Mouse (Mus musculus) lung, postnatal 0 days (tissue): ENCODE data around the gene 4933411K16Rik. TPM values are rescaled to one million over a fixed set of nuclear protein-coding genes. Genes with fewer than 3 reads are reported as not detected.
"Not testable (repeated sequence)": the region's sequence is repeated elsewhere in the genome, so short reads cannot be mapped to it uniquely, and the experiment has no call there.

Experiments used
- ATAC-seq: fragments of 200-750 bp; cut with Nextera tagmentation; 2 replicates; pipeline ENCODE4 v1.8.0; 2017; ENCODE audit warnings: moderate library complexity
- DNase-seq: peaks from one replicate; pipeline ENCODE4 v3.0.0-alpha.2; 2016; ENCODE audit warnings: low spot score
- H3K27ac ChIP-seq: fragments of 300-500 bp; sonication (generic); 2 replicates; pipeline ENCODE4 v1.5.1; 2014; ENCODE audit warnings: antibody characterized with exemption, mild to moderate bottlenecking, low read length, mixed read lengths
- H3K27me3 ChIP-seq: fragments of 300-500 bp; sonication (generic); replicated peaks from 2 replicates; pipeline ENCODE4 v1.6.1; 2014; ENCODE audit warnings: low read length, mixed read lengths; ENCODE audit not compliant: insufficient read depth
- H3K36me3 ChIP-seq: fragments of 300-500 bp; sonication (generic); 2 replicates; pipeline ENCODE4 v1.6.1; 2014; ENCODE audit warnings: low read length, mixed read lengths; ENCODE audit not compliant: insufficient read depth
- H3K4me1 ChIP-seq: fragments of 300-500 bp; sonication (generic); 2 replicates; pipeline ENCODE4 v1.6.1; 2014; ENCODE audit warnings: antibody characterized with exemption, low read depth, low read length, mixed read lengths; ENCODE audit not compliant: insufficient read depth
- H3K4me2 ChIP-seq: fragments of 300-500 bp; sonication (generic); replicated peaks from 2 replicates; pipeline ENCODE4 v1.6.1; 2014; ENCODE audit warnings: low read depth, mild to moderate bottlenecking, low read length, moderate library complexity, mixed read lengths
- H3K4me3 ChIP-seq: fragments of 300-500 bp; sonication (generic); 2 replicates; pipeline ENCODE4 v1.5.1; 2014; ENCODE audit warnings: low read depth, low read length
- H3K9ac ChIP-seq: fragments of 300-500 bp; sonication (generic); replicated peaks from 2 replicates; pipeline ENCODE4 v1.6.1; 2014; ENCODE audit warnings: low read depth, mild to moderate bottlenecking
- H3K9me3 ChIP-seq: fragments of 300-500 bp; sonication (generic); 2 replicates; pipeline ENCODE4 v1.6.1; 2016; ENCODE audit warnings: low read length, mixed read lengths
- CTCF ChIP-seq: IDR thresholded peaks from 2 replicates; pipeline ENCODE4 v1.5.1; 2016; ENCODE audit warnings: antibody characterized with exemption, mild to moderate bottlenecking
- EP300 ChIP-seq: IDR thresholded peaks from 2 replicates; pipeline ENCODE4 v1.6.1; 2016; ENCODE audit warnings: antibody characterized with exemption, mild to moderate bottlenecking, control low read depth
- WGBS: fragments of 180-500 bp; shearing (Covaris S2); extraction: QIAGEN DNeasy Blood & Tissue Kit; methylation state at CpG from one replicate; pipeline ENCODE4 v1.1.7; 2014; 5-methylcytosine and 5-hydroxymethylcytosine counted together
- polyA plus RNA-seq: library from polyadenylated mRNA; unstranded; fragments of >200 nt; fragmentation: Nextera tagmentation; extraction: Ambion mirVana; gene quantifications from 2 replicates; pipeline ENCODE4 v1.2.1, GENCODE M21; 2015

Gene 4933411K16Rik
- polyA plus RNA-seq, 1 experiment from 2014 or later: 0.14 TPM

DNA sequence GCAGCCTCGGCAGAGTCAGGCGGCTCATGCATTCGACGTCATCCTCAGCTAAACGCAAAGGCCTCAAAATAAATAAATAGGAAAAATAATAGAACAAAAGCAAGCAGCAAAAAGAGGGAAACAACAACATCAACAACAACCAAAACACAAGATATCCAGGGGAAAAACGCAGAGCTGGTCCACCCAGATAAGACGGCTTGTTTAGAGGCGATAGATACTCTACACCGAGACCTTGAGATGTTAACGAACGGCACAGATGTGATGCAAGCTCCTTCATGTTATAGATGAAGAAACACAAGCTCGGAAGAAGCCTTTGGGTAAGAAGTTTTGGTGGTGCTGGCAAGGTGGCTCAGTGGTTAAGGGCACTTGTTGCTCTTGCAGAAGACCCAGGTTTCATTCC lies 27.0 kb downstream of the 4933411K16Rik start:
- Histone ChIP-seq H3K4me3 (no peak overlapping the region), H3K9ac (no peak overlapping the region), H3K27me3 (no peaks in the 10 kb centered on the region), H3K9me3 (no peaks in the 10 kb centered on the region), H3K4me2 (no peak overlapping the region), H3K27ac (no peak overlapping the region), H3K36me3 (no peaks in the 10 kb centered on the region), H3K4me1 (no peaks in the 10 kb centered on the region)
- DNase-seq: no peak
- no peak for TF ChIP-seq CTCF
- no peak for TF ChIP-seq EP300
- no peak for ATAC-seq
- WGBS: 92% methylated on average over 12 of the region's 12 CpGs

DNA sequence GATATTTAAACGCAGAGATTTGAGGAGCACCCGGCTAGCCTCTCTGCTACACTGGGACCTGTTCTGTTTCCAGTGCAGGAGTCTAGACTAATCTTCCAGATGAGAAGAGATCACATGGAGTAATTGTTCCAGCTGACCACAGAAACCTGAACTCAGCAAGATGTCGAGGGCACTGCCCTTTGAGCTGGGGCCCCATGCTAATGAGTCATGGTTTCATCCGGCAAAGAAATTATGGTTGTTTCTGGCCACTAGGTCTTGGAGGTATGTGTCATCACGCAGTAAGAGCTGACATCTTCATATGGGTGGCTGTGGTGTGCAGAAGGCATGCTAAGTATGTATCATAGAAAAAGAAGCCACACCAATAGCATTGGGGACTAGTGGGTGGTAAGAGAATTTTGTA lies 27.9 kb downstream of the 4933411K16Rik start:
- WGBS: 79% methylated on average over 5 of the region's 5 CpGs
- ATAC-seq (no peak), DNase-seq (no peak)
- Histone ChIP-seq H3K9ac (no peak overlapping the region), H3K4me3 (no peak overlapping the region), H3K27me3 (no peaks in the 10 kb centered on the region), H3K36me3 (no peaks in the 10 kb centered on the region), H3K27ac (no peak overlapping the region), H3K9me3 (no peaks in the 10 kb centered on the region), H3K4me1 (no peaks in the 10 kb centered on the region), H3K4me2 (no peak overlapping the region)
- TF ChIP-seq CTCF (no peak), EP300 (no peak)

DNA sequence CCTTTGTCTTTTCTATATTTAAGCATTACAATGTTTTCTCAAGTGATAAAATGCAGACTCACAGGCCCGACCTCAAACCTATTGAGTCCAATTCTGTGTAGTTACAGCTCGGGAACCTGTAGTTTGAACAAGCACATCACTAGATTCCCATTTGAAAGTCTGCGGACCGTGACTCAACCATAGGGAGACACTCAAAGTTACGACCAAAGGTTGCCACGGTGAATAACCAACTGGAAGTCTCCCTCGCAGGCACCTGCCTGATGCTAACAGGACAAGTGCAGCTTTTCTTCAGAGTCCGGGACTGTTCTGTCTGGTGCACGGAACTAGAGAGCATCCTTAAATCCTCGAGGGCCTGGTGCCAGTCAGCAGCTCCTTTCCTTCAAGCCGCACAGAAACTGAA lies 28.4 kb downstream of the 4933411K16Rik start:
- ATAC-seq (no peak), DNase-seq (no peak)
- H3K4me2 ChIP-seq: no peak overlapping the region

DNA sequence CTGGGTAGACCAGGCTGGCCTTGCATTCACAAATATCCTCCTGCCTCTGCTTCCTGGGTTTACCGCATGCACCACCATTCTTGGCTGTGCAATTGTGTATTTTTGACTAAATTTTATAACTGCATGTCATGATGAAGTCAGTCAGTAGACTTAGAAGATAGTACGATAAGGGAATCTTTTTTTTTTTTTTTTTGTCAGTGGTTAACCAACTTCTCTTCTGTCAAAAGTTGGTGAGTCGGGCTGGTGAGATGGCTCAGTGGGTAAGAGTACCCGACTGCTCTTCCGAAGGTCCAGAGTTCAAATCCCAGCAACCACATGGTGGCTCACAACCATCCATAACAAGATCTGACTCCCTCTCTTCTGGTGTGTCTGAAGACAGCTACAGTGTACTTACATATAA lies 29.6 kb downstream of the 4933411K16Rik start:
- ATAC-seq, H3K36me3 ChIP-seq, H3K27me3 ChIP-seq, H3K4me1 ChIP-seq, DNase-seq, H3K4me2 ChIP-seq, H3K9ac ChIP-seq, H3K4me3 ChIP-seq, H3K27ac ChIP-seq, H3K9me3 ChIP-seq: not testable (repeated sequence)
- 87% methylated on average over 5 of the region's 5 CpGs for WGBS

More for the DNA sequence above, 28.4 kb downstream of the 4933411K16Rik start:
- H3K9ac ChIP-seq: no peak overlapping the region
- TF ChIP-seq CTCF: no peak
- TF ChIP-seq EP300: no peak
- H3K4me3 ChIP-seq: no peak overlapping the region
- H3K27ac ChIP-seq: no peak overlapping the region
- WGBS: 84% methylated on average over 11 of the region's 11 CpGs
- H3K27me3 ChIP-seq: no peaks in the 10 kb centered on the region
- no peaks in the 10 kb centered on the region for H3K9me3 ChIP-seq
- H3K36me3 ChIP-seq: no peaks in the 10 kb centered on the region
- 0 out of 2 replicates have a peak, but pooled peaks cover 1% of the 10 kb centered on the region for H3K4me1 ChIP-seq

DNA sequence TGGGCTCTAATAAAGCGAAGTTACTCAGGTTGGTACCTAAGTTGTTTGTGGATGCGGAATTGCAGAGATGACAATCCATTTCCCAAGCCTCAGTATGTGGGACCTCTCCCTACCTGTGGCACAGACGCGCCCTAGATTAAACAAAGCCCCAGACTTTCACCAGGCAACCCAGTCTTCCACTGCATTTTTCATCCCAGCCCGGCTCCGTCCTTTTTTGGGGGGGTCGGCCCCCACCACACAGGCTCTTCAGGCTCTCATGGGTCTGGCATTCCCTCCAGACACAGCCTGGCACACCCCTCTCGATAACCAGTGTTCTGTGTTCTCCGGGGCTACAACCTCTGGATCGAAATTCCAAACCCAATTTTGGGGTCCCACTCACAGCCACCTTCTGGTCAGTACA lies 33.6 kb downstream of the 4933411K16Rik start:
- TF ChIP-seq CTCF (no peak), EP300 (no peak)
- Histone ChIP-seq H3K4me3 (peak overlapping the region; percentile 39), H3K4me2 (peak overlapping the region; percentile 68), H3K27me3 (no peaks in the 10 kb centered on the region), H3K27ac (no peak overlapping the region), H3K4me1 (peaks cover 14% of the 10 kb centered on the region; the same call in 1 of the 2 replicates), H3K36me3 (no peaks in the 10 kb centered on the region), H3K9ac (peak overlapping the region; percentile 29; the same call in 1 of the 2 replicates), H3K9me3 (no peaks in the 10 kb centered on the region)
- no peak for DNase-seq
- WGBS: 6% methylated on average over 10 of the region's 10 CpGs
- ATAC-seq: no peak

DNA sequence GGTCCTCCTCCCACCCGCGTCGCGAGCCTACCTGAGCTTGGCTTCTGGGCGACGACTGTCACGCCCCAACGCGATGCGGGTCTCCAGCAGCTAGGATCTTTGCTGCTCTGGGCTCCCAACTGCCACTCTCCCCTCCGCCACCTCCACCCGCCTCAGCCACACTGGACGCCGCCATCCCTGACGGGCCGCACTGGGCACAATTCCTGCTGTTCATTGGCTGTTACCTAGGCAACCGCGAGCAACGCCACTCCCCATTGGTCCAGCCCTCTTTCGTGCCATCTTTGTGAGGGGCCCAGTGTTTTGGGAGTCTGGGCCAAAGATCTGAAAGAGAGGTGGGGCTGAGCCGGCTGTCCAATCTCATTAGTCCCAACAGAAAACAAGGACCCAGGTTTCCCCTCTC lies 34.1 kb downstream of the 4933411K16Rik start, which contains the start of gene Morn4:
TSS of gene Morn4 (minus strand) at position 192 of the 400 bp plus-strand sequence.
- no peaks in the 10 kb centered on the region for H3K9me3 ChIP-seq
- no peaks in the 10 kb centered on the region for H3K36me3 ChIP-seq
- peak; percentile 83 for DNase-seq
- H3K27me3 ChIP-seq: no peaks in the 10 kb centered on the region
- H3K27ac ChIP-seq: no peak within 1 kb of the TSS
- under 1% methylated on average over 21 of the region's 21 CpGs for WGBS
- H3K4me2 ChIP-seq: peak within 1 kb of the TSS; percentile 68
- ATAC-seq: peak; percentile 24
- peak within 1 kb of the TSS; percentile 39 for H3K4me3 ChIP-seq
- peak within 1 kb of the TSS; percentile 29; the same call in 1 of the 2 replicates for H3K9ac ChIP-seq
- H3K4me1 ChIP-seq: peaks cover 14% of the 10 kb centered on the region; the same call in 1 of the 2 replicates
- TF ChIP-seq CTCF (no peak), EP300 (no peak)
